Mouse (Mus musculus): ENCODE measurements at regions not wholly inside any gene's neighbourhood (a gene's known extent, or its start where the extent isn't known, plus 50 kb on each side); places are given as distances from the start of the nearest gene placed in this dataset.

DNA sequence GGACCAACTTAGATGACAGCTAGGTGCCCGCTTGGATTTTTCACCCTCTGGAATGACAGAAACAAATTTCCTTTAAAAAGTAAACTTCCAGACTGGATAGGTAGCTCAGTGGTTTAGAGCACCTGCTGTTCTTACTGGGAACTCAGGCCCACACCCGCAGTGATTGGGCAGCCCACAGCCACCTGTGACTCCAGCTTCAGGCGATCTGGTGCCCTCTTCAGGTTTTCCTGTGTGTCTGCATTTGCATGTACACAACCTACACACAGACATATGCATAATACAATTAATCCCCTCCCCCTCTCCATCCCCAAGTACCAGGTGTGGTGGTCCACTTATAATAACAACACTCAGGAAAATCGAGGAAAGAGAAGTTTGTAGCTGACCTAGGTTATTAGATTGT is 221.5 kb downstream of the Tshz3 start:
- WGBS, result 75% methylated on average over 4 of the region's 4 CpGs
- no peak overlapping the region for H3K27ac ChIP-seq (ENCODE audit: low read depth, low read length)
- H3K4me3 ChIP-seq (ENCODE audit: low read depth, low read length), result no peak overlapping the region
- H3K9ac ChIP-seq (replicated peaks; ENCODE audit: low read depth, low read length), result no peak overlapping the region
- no peaks in the 10 kb centered on the region for H3K4me1 ChIP-seq (ENCODE audit: control insufficient read depth, insufficient read depth, low read length)
- no peaks in the 10 kb centered on the region for H3K9me3 ChIP-seq (ENCODE audit: control insufficient read depth, low read length)
- H3K36me3 ChIP-seq (ENCODE audit: control insufficient read depth, insufficient read depth, low read length), result no peaks in the 10 kb centered on the region
- no peak overlapping the region for H3K4me2 ChIP-seq (ENCODE audit: low read depth, low read length)
- no peaks in the 10 kb centered on the region for H3K27me3 ChIP-seq (ENCODE audit: control insufficient read depth, insufficient read depth, low read length)
- no peak for ATAC-seq (ENCODE audit: low read depth)

- H3K4me2 ChIP-seq (ENCODE audit: low read depth, low read length), result no peak overlapping the region
- WGBS, result 77% methylated on average over 14 of the region's 14 CpGs
These were observed 223.1 kb downstream of the Tshz3 start for GRCm38 (mm10) chr7:36921003-36921402.

DNA sequence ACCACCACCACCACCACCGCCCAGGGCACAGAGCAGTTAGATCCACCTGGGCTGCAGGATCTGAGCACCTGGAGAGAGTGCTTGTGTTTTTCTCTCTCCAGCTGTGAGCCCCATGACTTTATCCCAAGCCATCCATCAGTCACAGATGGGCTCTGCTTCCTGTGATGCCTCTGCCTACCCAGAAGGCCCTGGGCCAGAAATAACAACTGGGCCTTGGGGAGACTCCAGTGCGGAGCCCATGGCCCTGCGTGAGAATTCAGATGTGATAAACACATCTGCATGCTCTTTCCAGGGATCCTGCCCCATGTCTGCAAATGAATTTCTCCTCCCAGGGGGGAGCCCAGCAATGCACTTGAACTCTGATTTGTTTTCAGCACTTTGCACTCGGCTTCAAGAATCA is 235.6 kb downstream of the Tshz3 start:
- Histone ChIP-seq H3K9ac (replicated peaks; ENCODE audit: low read depth, low read length) (no peak overlapping the region), H3K4me2 (ENCODE audit: low read depth, low read length) (no peak overlapping the region), H3K4me3 (ENCODE audit: low read depth, low read length) (no peak overlapping the region), H3K4me1 (ENCODE audit: control insufficient read depth, insufficient read depth, low read length) (peaks cover 15% of the 10 kb centered on the region; the same call in 1 of the 2 replicates), H3K9me3 (ENCODE audit: control insufficient read depth, low read length) (no peaks in the 10 kb centered on the region), H3K36me3 (ENCODE audit: control insufficient read depth, insufficient read depth, low read length) (no peaks in the 10 kb centered on the region), H3K27me3 (ENCODE audit: control insufficient read depth, insufficient read depth, low read length) (no peaks in the 10 kb centered on the region), H3K27ac (ENCODE audit: low read depth, low read length) (no peak overlapping the region)
- peak; percentile 54; the same call in 1 of the 2 replicates for ATAC-seq (ENCODE audit: low read depth)
- WGBS, result 40% methylated on average over 4 of the region's 4 CpGs

More at GRCm38 (mm10) chr7:36921003-36921402, 223.1 kb downstream of the Tshz3 start:
- no peak overlapping the region for H3K9ac ChIP-seq (replicated peaks; ENCODE audit: low read depth, low read length)
- H3K27me3 ChIP-seq (ENCODE audit: control insufficient read depth, insufficient read depth, low read length), result no peaks in the 10 kb centered on the region
- no peaks in the 10 kb centered on the region for H3K9me3 ChIP-seq (ENCODE audit: control insufficient read depth, low read length)
- H3K4me1 ChIP-seq (ENCODE audit: control insufficient read depth, insufficient read depth, low read length), result no peaks in the 10 kb centered on the region
- no peaks in the 10 kb centered on the region for H3K36me3 ChIP-seq (ENCODE audit: control insufficient read depth, insufficient read depth, low read length)
- no peak overlapping the region for H3K27ac ChIP-seq (ENCODE audit: low read depth, low read length)
- H3K4me3 ChIP-seq (ENCODE audit: low read depth, low read length), result no peak overlapping the region
- ATAC-seq (ENCODE audit: low read depth), result no peak

GRCm38 (mm10) chr7:36934792-36935555 is 237.1 kb downstream of the Tshz3 start:
- Histone ChIP-seq H3K4me2 (ENCODE audit: low read depth, low read length) (no peak overlapping the region), H3K36me3 (ENCODE audit: control insufficient read depth, insufficient read depth, low read length) (no peaks in the 10 kb centered on the region), H3K4me1 (ENCODE audit: control insufficient read depth, insufficient read depth, low read length) (peaks cover 9% of the 10 kb centered on the region; the same call in 1 of the 2 replicates), H3K4me3 (ENCODE audit: low read depth, low read length) (no peak overlapping the region), H3K27me3 (ENCODE audit: control insufficient read depth, insufficient read depth, low read length) (no peaks in the 10 kb centered on the region), H3K9ac (replicated peaks; ENCODE audit: low read depth, low read length) (no peak overlapping the region), H3K9me3 (ENCODE audit: control insufficient read depth, low read length) (no peaks in the 10 kb centered on the region), H3K27ac (ENCODE audit: low read depth, low read length) (no peak overlapping the region)
- peak; percentile 38; the same call in 1 of the 2 replicates for ATAC-seq (ENCODE audit: low read depth)
- WGBS, result 61% methylated on average over 21 of the region's 21 CpGs

- Histone ChIP-seq H3K4me2 (ENCODE audit: low read depth, low read length) (no peak overlapping the region), H3K9ac (replicated peaks; ENCODE audit: low read depth, low read length) (no peak overlapping the region), H3K9me3 (ENCODE audit: control insufficient read depth, low read length) (no peaks in the 10 kb centered on the region), H3K36me3 (ENCODE audit: control insufficient read depth, insufficient read depth, low read length) (no peaks in the 10 kb centered on the region), H3K27ac (ENCODE audit: low read depth, low read length) (no peak overlapping the region), H3K4me3 (ENCODE audit: low read depth, low read length) (no peak overlapping the region), H3K4me1 (ENCODE audit: control insufficient read depth, insufficient read depth, low read length) (peaks cover 7% of the 10 kb centered on the region), H3K27me3 (ENCODE audit: control insufficient read depth, insufficient read depth, low read length) (no peaks in the 10 kb centered on the region)
- no peak for ATAC-seq (ENCODE audit: low read depth)
- 47% methylated on average over 10 of the region's 10 CpGs for WGBS
These were observed 242.7 kb downstream of the Tshz3 start for GRCm38 (mm10) chr7:36940611-36941010.

DNA sequence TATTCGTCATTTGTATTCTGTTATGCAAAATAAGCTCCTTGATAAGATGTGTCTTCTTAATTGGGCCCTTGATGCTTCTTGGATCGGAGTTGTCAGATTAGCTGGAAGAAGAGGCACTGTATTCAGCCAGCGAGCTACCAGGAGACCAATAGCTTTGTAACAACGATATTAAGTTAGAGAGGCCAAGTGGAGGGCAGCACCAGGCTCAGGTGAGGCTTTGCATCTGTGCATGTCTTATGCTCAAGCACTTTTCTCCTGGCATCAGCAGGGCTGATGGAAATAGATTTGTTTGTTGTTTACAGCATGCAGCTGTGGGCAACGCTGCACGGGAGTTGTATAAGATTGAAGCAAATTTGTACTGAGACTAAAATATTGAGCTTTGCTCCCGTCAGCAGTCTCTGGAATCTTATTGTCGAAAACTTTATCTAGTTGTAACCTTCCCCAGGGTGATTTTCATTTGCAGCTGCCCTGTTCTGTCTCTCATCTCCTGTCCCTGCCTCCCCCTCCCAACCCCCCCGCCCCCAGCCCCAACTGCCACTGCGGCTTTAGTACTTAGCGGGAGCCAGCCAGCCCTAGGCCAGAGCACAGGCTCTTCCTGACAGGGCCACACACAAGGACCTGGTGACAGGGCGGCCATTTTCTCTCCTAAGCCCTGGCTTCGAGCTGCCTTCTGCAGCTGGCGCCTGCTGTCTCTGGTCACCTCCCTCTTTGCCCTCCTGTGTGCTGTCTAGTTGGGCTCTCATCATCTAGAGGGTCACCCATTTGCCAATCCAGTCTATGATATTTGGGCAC is 247.3 kb downstream of the Tshz3 start:
- Histone ChIP-seq H3K4me1 (ENCODE audit: control insufficient read depth, insufficient read depth, low read length) (peaks cover 12% of the 10 kb centered on the region), H3K9ac (replicated peaks; ENCODE audit: low read depth, low read length) (no peak overlapping the region), H3K4me3 (ENCODE audit: low read depth, low read length) (no peak overlapping the region), H3K36me3 (ENCODE audit: control insufficient read depth, insufficient read depth, low read length) (no peaks in the 10 kb centered on the region), H3K27ac (ENCODE audit: low read depth, low read length) (peak overlapping the region; percentile 71), H3K27me3 (ENCODE audit: control insufficient read depth, insufficient read depth, low read length) (no peaks in the 10 kb centered on the region), H3K4me2 (ENCODE audit: low read depth, low read length) (no peak overlapping the region), H3K9me3 (ENCODE audit: control insufficient read depth, low read length) (no peaks in the 10 kb centered on the region)
- ATAC-seq (ENCODE audit: low read depth), result peak; percentile 77
- 58% methylated on average over 14 of the region's 14 CpGs for WGBS

GRCm38 (mm10) chr7:36949511-36949910 is 251.6 kb downstream of the Tshz3 start:
- no peak overlapping the region; the same call in 1 of the 2 replicates for H3K27ac ChIP-seq (ENCODE audit: low read depth, low read length)
- no peaks in the 10 kb centered on the region for H3K9me3 ChIP-seq (ENCODE audit: control insufficient read depth, low read length)
- no peaks in the 10 kb centered on the region for H3K36me3 ChIP-seq (ENCODE audit: control insufficient read depth, insufficient read depth, low read length)
- H3K9ac ChIP-seq (replicated peaks; ENCODE audit: low read depth, low read length), result no peak overlapping the region
- no peak overlapping the region for H3K4me2 ChIP-seq (ENCODE audit: low read depth, low read length)
- WGBS, result 57% methylated on average over 10 of the region's 10 CpGs
- peaks cover 12% of the 10 kb centered on the region for H3K4me1 ChIP-seq (ENCODE audit: control insufficient read depth, insufficient read depth, low read length)
- H3K4me3 ChIP-seq (ENCODE audit: low read depth, low read length), result no peak overlapping the region
- no peak for ATAC-seq (ENCODE audit: low read depth)
- no peaks in the 10 kb centered on the region for H3K27me3 ChIP-seq (ENCODE audit: control insufficient read depth, insufficient read depth, low read length)

GRCm38 (mm10) chr7:36955376-36955775 is 257.5 kb downstream of the Tshz3 start:
- no peak for ATAC-seq (ENCODE audit: low read depth)
- H3K36me3 ChIP-seq (ENCODE audit: control insufficient read depth, insufficient read depth, low read length), result no peaks in the 10 kb centered on the region
- no peak overlapping the region for H3K4me2 ChIP-seq (ENCODE audit: low read depth, low read length)
- H3K9me3 ChIP-seq (ENCODE audit: control insufficient read depth, low read length), result 0 out of 2 replicates have a peak, but pooled peaks cover 3% of the 10 kb centered on the region
- H3K4me1 ChIP-seq (ENCODE audit: control insufficient read depth, insufficient read depth, low read length), result no peaks in the 10 kb centered on the region
- no peak overlapping the region for H3K4me3 ChIP-seq (ENCODE audit: low read depth, low read length)
- H3K27ac ChIP-seq (ENCODE audit: low read depth, low read length), result no peak overlapping the region
- 69% methylated on average over 3 of the region's 3 CpGs for whole genome bisulfite sequencing
- H3K27me3 ChIP-seq (ENCODE audit: control insufficient read depth, insufficient read depth, low read length), result no peaks in the 10 kb centered on the region
- H3K9ac ChIP-seq (replicated peaks; ENCODE audit: low read depth, low read length), result no peak overlapping the region

GRCm38 (mm10) chr7:36958255-36958654 is 260.3 kb downstream of the Tshz3 start:
- no peak overlapping the region for H3K4me2 ChIP-seq (ENCODE audit: low read depth, low read length)
- H3K36me3 ChIP-seq (ENCODE audit: control insufficient read depth, insufficient read depth, low read length), result no peaks in the 10 kb centered on the region
- WGBS, result 62% methylated on average over 8 of the region's 8 CpGs
- H3K9me3 ChIP-seq (ENCODE audit: control insufficient read depth, low read length), result 0 out of 2 replicates have a peak, but pooled peaks cover 3% of the 10 kb centered on the region
- no peak overlapping the region for H3K27ac ChIP-seq (ENCODE audit: low read depth, low read length)
- H3K4me1 ChIP-seq (ENCODE audit: control insufficient read depth, insufficient read depth, low read length), result no peaks in the 10 kb centered on the region
- peak; percentile 65; the same call in 1 of the 2 replicates for ATAC-seq (ENCODE audit: low read depth)
- no peak overlapping the region for H3K4me3 ChIP-seq (ENCODE audit: low read depth, low read length)
- no peaks in the 10 kb centered on the region for H3K27me3 ChIP-seq (ENCODE audit: control insufficient read depth, insufficient read depth, low read length)
- no peak overlapping the region for H3K9ac ChIP-seq (replicated peaks; ENCODE audit: low read depth, low read length)

All from neural tube, embryonic 14.5 days (tissue).